Mouse (Mus musculus): Measurements from ENCODE around the gene Zzz3.
A peak's percentile ranks its signal among the peaks of the same experiment; 100 is the strongest.

Gene Zzz3

GRCm38 (mm10) chr3:152468032-152468431, 72.8 kb downstream of the Zzz3 start:
- no peak for DNase-seq

- no peak for DNase-seq
Observed at GRCm38 (mm10) chr3:152468569-152469041, 73.3 kb downstream of the Zzz3 start.

- no peak for DNase-seq
Observed at GRCm38 (mm10) chr3:152469423-152470200, 74.3 kb downstream of the Zzz3 start.

GRCm38 (mm10) chr3:152470347-152470746, 75.1 kb downstream of the Zzz3 start:
- no peak for DNase-seq

- DNase-seq = no peak
Observed at GRCm38 (mm10) chr3:152472676-152473075, 77.4 kb downstream of the Zzz3 start.

GRCm38 (mm10) chr3:152474582-152475277, 79.5 kb downstream of the Zzz3 start:
- DNase-seq = peak; percentile 76

GRCm38 (mm10) chr3:152475278-152475669, 80.0 kb downstream of the Zzz3 start:
- no peak for DNase-seq

- DNase-seq = no peak
Observed at GRCm38 (mm10) chr3:152475894-152476293, 80.6 kb downstream of the Zzz3 start.

GRCm38 (mm10) chr3:152477796-152478527, 82.7 kb downstream of the Zzz3 start:
- DNase-seq = peak; percentile 80

- peak; percentile 59 for DNase-seq
Observed at GRCm38 (mm10) chr3:152478599-152479435, 83.5 kb downstream of the Zzz3 start.

GRCm38 (mm10) chr3:152480336-152480735, 85.1 kb downstream of the Zzz3 start:
- DNase-seq = no peak

GRCm38 (mm10) chr3:152482182-152482581, 86.9 kb downstream of the Zzz3 start:
- no peak for DNase-seq

GRCm38 (mm10) chr3:152483800-152484199, 88.5 kb downstream of the Zzz3 start:
- DNase-seq = no peak

- no peak for DNase-seq
Observed at GRCm38 (mm10) chr3:152484206-152484605, 88.9 kb downstream of the Zzz3 start.

- no peak for DNase-seq
Observed at GRCm38 (mm10) chr3:152488964-152489363, 93.7 kb downstream of the Zzz3 start.

GRCm38 (mm10) chr3:152490423-152490822, 95.2 kb downstream of the Zzz3 start:
- DNase-seq = no peak

- DNase-seq = no peak
Observed at GRCm38 (mm10) chr3:152492241-152492640, 97.0 kb downstream of the Zzz3 start.

GRCm38 (mm10) chr3:152493813-152494212, 98.5 kb downstream of the Zzz3 start:
- no peak for DNase-seq

GRCm38 (mm10) chr3:152494667-152495360, 99.5 kb downstream of the Zzz3 start:
- DNase-seq = no peak

- DNase-seq = no peak
Observed at GRCm38 (mm10) chr3:152495415-152495898, 100.2 kb downstream of the Zzz3 start.

GRCm38 (mm10) chr3:152497084-152497483, 101.8 kb downstream of the Zzz3 start:
- no peak for DNase-seq

GRCm38 (mm10) chr3:152497842-152498241, 102.6 kb downstream of the Zzz3 start:
- DNase-seq = no peak
